Mouse (Mus musculus): Measurements from ENCODE around the gene Prss46.
"Not testable (repeated sequence)": the region's sequence is repeated elsewhere in the genome, so short reads cannot be mapped to it uniquely, and the experiment has no call there.

Prss46 gene

GRCm38 (mm10) chr9:110844206-110844605, at the start of gene Prss46:
Prss46 (plus strand) TSS chr9:110844506.
- no peak for DNase-seq (ENCODE audit: low spot score)

GRCm38 (mm10) chr9:110797013-110797412, 47.3 kb upstream of the Prss46 start:
- DNase-seq (ENCODE audit: low spot score): no peak

- DNase-seq (ENCODE audit: low spot score): no peak
Observed at GRCm38 (mm10) chr9:110797866-110798265, 46.4 kb upstream of the Prss46 start, which contains the start of gene Prss42. Prss42 (plus strand) TSS chr9:110798166.

- DNase-seq (ENCODE audit: low spot score): no peak
Observed at GRCm38 (mm10) chr9:110800834-110801479, 43.3 kb upstream of the Prss46 start.

- DNase-seq (ENCODE audit: low spot score): no peak
Observed at GRCm38 (mm10) chr9:110803294-110803693, 41.0 kb upstream of the Prss46 start.

GRCm38 (mm10) chr9:110810051-110810450, 34.3 kb upstream of the Prss46 start:
- no peak for DNase-seq (ENCODE audit: low spot score)

- DNase-seq (ENCODE audit: low spot score): no peak
Observed at GRCm38 (mm10) chr9:110813789-110814188, 30.5 kb upstream of the Prss46 start, which contains the start of gene Prss44. Prss44 (plus strand) TSS chr9:110813994.

GRCm38 (mm10) chr9:110820546-110820945, 23.8 kb upstream of the Prss46 start:
- DNase-seq (ENCODE audit: low spot score): not testable (repeated sequence)

- no peak for DNase-seq (ENCODE audit: low spot score)
Observed at GRCm38 (mm10) chr9:110821436-110821835, 22.9 kb upstream of the Prss46 start.

GRCm38 (mm10) chr9:110825426-110825825, 18.9 kb upstream of the Prss46 start:
- no peak for DNase-seq (ENCODE audit: low spot score)

- no peak for DNase-seq (ENCODE audit: low spot score)
Observed at GRCm38 (mm10) chr9:110825832-110826231, 18.5 kb upstream of the Prss46 start.

- no peak for DNase-seq (ENCODE audit: low spot score)
Observed at GRCm38 (mm10) chr9:110826390-110826789, 17.9 kb upstream of the Prss46 start, which contains the start of gene Prss43. Prss43 (plus strand) TSS chr9:110826690.

GRCm38 (mm10) chr9:110833021-110833420, 11.3 kb upstream of the Prss46 start:
- DNase-seq (ENCODE audit: low spot score): no peak

GRCm38 (mm10) chr9:110834411-110834810, 9.9 kb upstream of the Prss46 start, which contains the start of gene Prss45:
Prss45 (plus strand) TSS chr9:110834588.
- no peak for DNase-seq (ENCODE audit: low spot score)

GRCm38 (mm10) chr9:110834961-110835360, 9.3 kb upstream of the Prss46 start:
- DNase-seq (ENCODE audit: low spot score): no peak

GRCm38 (mm10) chr9:110836112-110836511, 8.2 kb upstream of the Prss46 start:
- DNase-seq (ENCODE audit: low spot score): no peak

- DNase-seq (ENCODE audit: low spot score): no peak
Observed at GRCm38 (mm10) chr9:110840905-110841304, 3.4 kb upstream of the Prss46 start.

- no peak for DNase-seq (ENCODE audit: low spot score)
Observed at GRCm38 (mm10) chr9:110841438-110841837, 2.9 kb upstream of the Prss46 start.

GRCm38 (mm10) chr9:110849162-110849561, 4.9 kb downstream of the Prss46 start:
- no peak for DNase-seq (ENCODE audit: low spot score)

GRCm38 (mm10) chr9:110855903-110856302, 11.6 kb downstream of the Prss46 start:
- DNase-seq (ENCODE audit: low spot score): no peak

- DNase-seq (ENCODE audit: low spot score): no peak
Observed at GRCm38 (mm10) chr9:110856920-110857319, 12.6 kb downstream of the Prss46 start.

- DNase-seq (ENCODE audit: low spot score): no peak
Observed at GRCm38 (mm10) chr9:110857781-110858472, 13.6 kb downstream of the Prss46 start, which contains the start of gene Prss50. Prss50 (plus strand) TSS chr9:110857967.

GRCm38 (mm10) chr9:110858523-110858922, 14.2 kb downstream of the Prss46 start:
- no peak for DNase-seq (ENCODE audit: low spot score)

All from urinary bladder, postnatal 25 days (tissue).